Mouse (Mus musculus): ENCODE measurements around the gene Cacna1a.

DNA sequence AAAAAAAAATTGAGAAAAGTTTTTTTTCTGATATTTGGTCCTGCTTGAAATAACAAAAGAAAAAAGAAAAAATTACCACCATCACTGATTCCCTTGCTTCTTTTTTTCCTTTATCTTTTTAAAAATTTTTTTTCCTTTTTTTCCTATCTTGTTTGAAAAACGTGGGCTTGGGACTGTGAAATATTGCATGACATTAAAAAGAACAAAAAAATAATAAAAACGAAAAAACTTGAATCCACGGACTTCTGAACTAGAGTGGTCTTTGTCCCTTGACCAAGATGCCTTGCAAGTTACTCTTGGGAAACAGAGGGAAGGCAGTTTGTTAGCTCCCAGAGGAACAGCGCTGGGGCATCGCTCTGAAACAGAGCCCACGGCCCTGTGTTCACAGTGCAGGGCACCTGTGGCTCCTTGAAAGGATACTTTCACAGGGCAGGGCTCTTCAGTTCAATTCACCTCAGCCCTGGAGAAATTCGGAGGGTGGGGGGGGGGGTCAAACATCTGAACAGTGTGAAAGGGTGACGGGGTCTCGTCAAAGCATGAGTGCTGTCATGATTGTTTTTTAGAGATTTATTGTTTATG, 251.9 kb downstream of the Cacna1a start:
- TF ChIP-seq POLR2A (IDR thresholded peaks at IDR 0.05; ENCODE audit: borderline replicate concordance, extremely low read depth, insufficient read depth, insufficient read length, poor library complexity, severe bottlenecking) (no peak), CTCF (IDR thresholded peaks at IDR 0.05; ENCODE audit: borderline replicate concordance, extremely low read depth, insufficient read depth, insufficient read length) (no peak)
